Mouse (Mus musculus) neural tube, embryonic 14.5 days (tissue): ENCODE measurements at regions not wholly inside any gene's neighbourhood (a gene's known extent, or its start where the extent isn't known, plus 50 kb on each side); places are given as distances from the start of the nearest gene placed in this dataset.

ENCODE experiments used
- ATAC-seq: fragments of 200-750 bp; cut with Nextera tagmentation; 2 replicates; pipeline ENCODE4 v1.8.0; 2017; ENCODE audit warnings: low read depth, mild to moderate bottlenecking, moderate TSS enrichment, moderate library complexity
- H3K27ac ChIP-seq: fragments of 300-500 bp; sonication (generic); 2 replicates; pipeline ENCODE4 v1.5.1; 2014; ENCODE audit warnings: low read depth, mild to moderate bottlenecking, control low read depth, low read length, moderate library complexity, mixed read lengths
- H3K27me3 ChIP-seq: fragments of 300-500 bp; sonication (generic); 2 replicates; pipeline ENCODE4 v1.6.1; 2014; ENCODE audit warnings: low read length; ENCODE audit not compliant: control insufficient read depth, insufficient read depth
- H3K36me3 ChIP-seq: fragments of 300-500 bp; sonication (generic); 2 replicates; pipeline ENCODE4 v1.6.1; 2014; ENCODE audit warnings: low read length, mixed read lengths; ENCODE audit not compliant: control insufficient read depth, insufficient read depth
- H3K4me1 ChIP-seq: fragments of 300-500 bp; sonication (generic); 2 replicates; pipeline ENCODE4 v1.6.1; 2014; ENCODE audit warnings: low read length; ENCODE audit not compliant: control insufficient read depth, insufficient read depth
- H3K4me2 ChIP-seq: fragments of 300-500 bp; sonication (generic); 2 replicates; pipeline ENCODE4 v1.6.1; 2014; ENCODE audit warnings: mild to moderate bottlenecking, low read depth, low read length, control low read depth
- H3K4me3 ChIP-seq: fragments of 300-500 bp; sonication (generic); 2 replicates; pipeline ENCODE4 v1.5.1; 2014; ENCODE audit warnings: low read depth, low read length, control low read depth, mixed read lengths
- H3K9ac ChIP-seq: fragments of 300-500 bp; sonication (generic); replicated peaks from 2 replicates; pipeline ENCODE4 v1.6.1; 2014; ENCODE audit warnings: low read depth, mild to moderate bottlenecking, control low read depth, low read length, mixed read lengths
- H3K9me3 ChIP-seq: fragments of 300-500 bp; sonication (generic); 2 replicates; pipeline ENCODE4 v1.6.1; 2016; ENCODE audit warnings: low read length; ENCODE audit not compliant: control insufficient read depth
- WGBS: fragments of 180-500 bp; shearing (Covaris S2); extraction: QIAGEN DNeasy Blood & Tissue Kit; methylation state at CpG from one replicate; pipeline ENCODE4 v1.1.7; 2014; 5-methylcytosine and 5-hydroxymethylcytosine counted together

GRCm38 (mm10) chr7:71223513-71224319, 127.6 kb downstream of the Gm10295 start:
- Histone ChIP-seq H3K36me3 (no peaks in the 10 kb centered on the region), H3K27me3 (no peaks in the 10 kb centered on the region), H3K9me3 (no peaks in the 10 kb centered on the region), H3K9ac (no peak overlapping the region), H3K4me1 (no peaks in the 10 kb centered on the region), H3K4me3 (no peak overlapping the region), H3K4me2 (no peak overlapping the region), H3K27ac (no peak overlapping the region)
- WGBS = 71% methylated on average over 17 of the region's 17 CpGs
- ATAC-seq = no peak

DNA sequence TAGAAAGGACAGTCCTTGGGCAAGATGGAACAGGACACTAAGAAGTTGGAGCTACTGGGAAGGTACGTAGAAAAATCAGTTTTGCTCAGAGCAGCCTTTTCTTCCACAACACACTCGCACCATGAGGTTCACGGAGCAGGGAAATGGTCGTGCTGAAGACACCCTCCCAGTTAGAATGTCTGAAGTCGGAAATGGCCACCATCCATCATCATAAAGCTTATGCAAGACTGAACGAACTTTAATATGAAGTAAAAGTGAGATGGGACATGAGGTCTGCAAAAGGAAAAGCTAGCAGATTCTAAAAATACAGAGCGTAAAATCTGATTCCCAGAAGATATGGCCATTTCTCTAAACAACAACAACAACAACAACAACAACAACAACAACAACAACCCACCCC, 133.9 kb downstream of the Gm10295 start:
- H3K9me3 ChIP-seq = no peaks in the 10 kb centered on the region
- H3K9ac ChIP-seq = no peak overlapping the region
- H3K4me1 ChIP-seq = no peaks in the 10 kb centered on the region
- no peak for ATAC-seq
- H3K4me3 ChIP-seq = no peak overlapping the region
- WGBS = 83% methylated on average over 7 of the region's 7 CpGs
- no peak overlapping the region for H3K27ac ChIP-seq
- H3K4me2 ChIP-seq = no peak overlapping the region
- no peaks in the 10 kb centered on the region for H3K36me3 ChIP-seq
- no peaks in the 10 kb centered on the region for H3K27me3 ChIP-seq

DNA sequence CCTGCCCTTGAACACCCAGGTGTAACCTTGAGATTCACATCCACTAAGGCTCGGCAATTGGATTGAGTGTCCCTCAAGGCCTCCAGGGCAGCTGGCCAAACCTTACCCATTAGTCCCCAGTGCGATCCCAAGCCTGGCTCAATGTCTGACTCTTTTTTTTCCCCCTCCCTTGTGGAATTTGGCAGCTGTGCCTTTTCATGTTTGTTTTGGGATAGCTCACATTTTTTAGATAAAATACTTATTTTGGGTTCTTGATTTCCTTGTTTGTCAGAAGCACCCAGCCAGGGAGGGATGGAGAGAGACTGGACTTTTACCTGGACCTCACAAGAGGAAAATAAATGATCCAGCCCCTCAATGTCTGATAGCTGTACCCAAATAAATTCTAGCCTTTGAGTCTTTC, 134.5 kb downstream of the Gm10295 start:
- Histone ChIP-seq H3K4me1 (no peaks in the 10 kb centered on the region), H3K4me3 (no peak overlapping the region), H3K27ac (no peak overlapping the region), H3K9me3 (no peaks in the 10 kb centered on the region), H3K4me2 (no peak overlapping the region), H3K36me3 (no peaks in the 10 kb centered on the region), H3K9ac (no peak overlapping the region), H3K27me3 (no peaks in the 10 kb centered on the region)
- ATAC-seq = no peak
- 61% methylated on average over 2 of the region's 2 CpGs for WGBS

- no peak overlapping the region for H3K9ac ChIP-seq
- WGBS = 53% methylated on average over 13 of the region's 13 CpGs
- H3K4me2 ChIP-seq = no peak overlapping the region
- H3K27ac ChIP-seq = no peak overlapping the region
- H3K36me3 ChIP-seq = no peaks in the 10 kb centered on the region
- H3K4me3 ChIP-seq = no peak overlapping the region
- no peaks in the 10 kb centered on the region for H3K4me1 ChIP-seq
- no peaks in the 10 kb centered on the region for H3K9me3 ChIP-seq
- ATAC-seq = no peak
- H3K27me3 ChIP-seq = no peaks in the 10 kb centered on the region
These were observed 136.7 kb downstream of the Gm10295 start for GRCm38 (mm10) chr7:71214500-71215055.

GRCm38 (mm10) chr7:71193131-71193530, 158.2 kb downstream of the Gm10295 start:
- Histone ChIP-seq H3K27ac (no peak overlapping the region), H3K9me3 (no peaks in the 10 kb centered on the region), H3K36me3 (no peaks in the 10 kb centered on the region), H3K4me2 (no peak overlapping the region), H3K4me3 (no peak overlapping the region), H3K9ac (no peak overlapping the region), H3K4me1 (no peaks in the 10 kb centered on the region), H3K27me3 (no peaks in the 10 kb centered on the region)
- WGBS = 21% methylated on average over 7 of the region's 7 CpGs
- no peak; the same call in 1 of the 2 replicates for ATAC-seq

GRCm38 (mm10) chr7:71190161-71190711, 161.0 kb downstream of the Gm10295 start:
- no peaks in the 10 kb centered on the region for H3K4me1 ChIP-seq
- H3K9ac ChIP-seq = no peak overlapping the region
- peak; percentile 81 for ATAC-seq
- no peaks in the 10 kb centered on the region for H3K9me3 ChIP-seq
- 28% methylated on average over 12 of the region's 12 CpGs for WGBS
- no peaks in the 10 kb centered on the region for H3K36me3 ChIP-seq
- no peak overlapping the region for H3K4me3 ChIP-seq
- no peak overlapping the region for H3K27ac ChIP-seq
- no peak overlapping the region for H3K4me2 ChIP-seq
- no peaks in the 10 kb centered on the region for H3K27me3 ChIP-seq

DNA sequence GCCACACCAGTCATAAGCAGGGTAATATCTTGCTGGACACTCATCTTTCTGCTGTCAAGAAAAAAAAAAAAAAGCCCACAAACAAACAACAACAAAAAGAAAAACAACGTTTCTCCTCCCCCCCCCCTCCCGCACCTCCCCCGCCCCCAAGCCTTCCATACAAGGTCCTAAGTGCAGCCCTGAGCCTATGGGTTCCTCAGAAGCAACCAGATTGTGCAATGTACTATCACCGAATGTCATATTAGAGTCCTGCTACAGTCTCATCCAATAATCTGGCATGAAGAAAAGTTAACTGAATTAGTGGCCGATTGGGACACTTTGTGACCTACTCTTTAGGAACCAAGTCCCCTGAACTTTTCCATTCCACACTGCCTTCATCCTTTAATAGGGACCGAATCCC, 161.5 kb downstream of the Gm10295 start:
- H3K9ac ChIP-seq = no peak overlapping the region
- H3K27ac ChIP-seq = no peak overlapping the region
- H3K4me3 ChIP-seq = no peak overlapping the region
- H3K9me3 ChIP-seq = no peaks in the 10 kb centered on the region
- peak; percentile 58; the same call in 1 of the 2 replicates for ATAC-seq
- no peaks in the 10 kb centered on the region for H3K4me1 ChIP-seq
- no peaks in the 10 kb centered on the region for H3K27me3 ChIP-seq
- H3K36me3 ChIP-seq = no peaks in the 10 kb centered on the region
- 52% methylated on average over 6 of the region's 6 CpGs for WGBS
- H3K4me2 ChIP-seq = no peak overlapping the region

- H3K36me3 ChIP-seq = no peaks in the 10 kb centered on the region
- H3K27ac ChIP-seq = no peak overlapping the region
- WGBS = 27% methylated on average over 6 of the region's 6 CpGs
- no peak overlapping the region for H3K4me3 ChIP-seq
- H3K9ac ChIP-seq = no peak overlapping the region
- no peaks in the 10 kb centered on the region for H3K4me1 ChIP-seq
- H3K9me3 ChIP-seq = no peaks in the 10 kb centered on the region
- no peak for ATAC-seq
- no peaks in the 10 kb centered on the region for H3K27me3 ChIP-seq
- no peak overlapping the region for H3K4me2 ChIP-seq
These were observed 163.2 kb downstream of the Gm10295 start for GRCm38 (mm10) chr7:71188119-71188518.

DNA sequence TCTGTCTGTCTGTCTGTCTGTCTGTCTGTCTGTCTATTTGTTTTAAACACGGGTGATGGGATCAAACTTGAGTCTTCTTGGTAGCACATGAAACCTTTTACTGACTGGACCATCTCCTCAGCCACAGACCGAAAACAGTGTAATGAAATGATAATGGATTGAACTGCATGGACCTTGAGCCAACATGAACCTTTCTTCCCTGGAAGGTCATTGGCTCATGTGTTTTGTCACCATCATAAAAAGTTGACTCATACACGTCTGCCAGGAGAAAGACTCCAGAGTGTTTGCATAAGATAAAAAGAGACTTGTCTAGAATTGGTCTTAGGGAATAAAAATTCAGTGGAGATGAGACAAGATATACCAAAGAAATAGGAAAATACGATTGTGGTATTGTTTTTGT, 176.4 kb downstream of the Gm10295 start:
- Histone ChIP-seq H3K27me3 (no peaks in the 10 kb centered on the region), H3K27ac (no peak overlapping the region), H3K9me3 (no peaks in the 10 kb centered on the region), H3K4me1 (no peaks in the 10 kb centered on the region), H3K36me3 (no peaks in the 10 kb centered on the region), H3K9ac (no peak overlapping the region), H3K4me2 (no peak overlapping the region), H3K4me3 (no peak overlapping the region)
- ATAC-seq = no peak
- 87% methylated on average over 4 of the region's 4 CpGs for WGBS
